Mouse (Mus musculus) embryonic facial prominence, embryonic 12.5 days (tissue): ENCODE data around the gene Trp73. TPM values are rescaled to one million over a fixed set of nuclear protein-coding genes. Genes with fewer than 3 reads are reported as not detected.

Experiments used
- ATAC-seq: fragments of 200-750 bp; cut with Nextera tagmentation; 2 replicates; pipeline ENCODE4 v1.8.0; 2017; ENCODE audit not compliant: insufficient number of reproducible peaks, insufficient read depth, low FRiP score, low TSS enrichment
- H3K27ac ChIP-seq: fragments of 300-500 bp; sonication (generic); 2 replicates; pipeline ENCODE4 v1.5.1; 2016; ENCODE audit warnings: mild to moderate bottlenecking
- H3K27me3 ChIP-seq: fragments of 300-500 bp; sonication (generic); 2 replicates; pipeline ENCODE4 v1.6.1; 2016; ENCODE audit warnings: mild to moderate bottlenecking, moderate library complexity
- H3K36me3 ChIP-seq: fragments of 300-500 bp; sonication (generic); 2 replicates; pipeline ENCODE4 v1.6.1; 2016; ENCODE audit warnings: mild to moderate bottlenecking
- H3K4me1 ChIP-seq: fragments of 300-500 bp; sonication (generic); 2 replicates; pipeline ENCODE4 v1.6.1; 2016
- H3K4me2 ChIP-seq: fragments of 300-500 bp; sonication (generic); replicated peaks from 2 replicates; pipeline ENCODE4 v1.6.1; 2016; ENCODE audit warnings: mild to moderate bottlenecking, moderate library complexity
- H3K4me3 ChIP-seq: fragments of 300-500 bp; sonication (generic); 2 replicates; pipeline ENCODE4 v1.5.1; 2016; ENCODE audit warnings: mild to moderate bottlenecking
- H3K9ac ChIP-seq: fragments of 300-500 bp; sonication (generic); 2 replicates; pipeline ENCODE4 v1.6.1; 2016; ENCODE audit warnings: mild to moderate bottlenecking, moderate library complexity
- H3K9me3 ChIP-seq: fragments of 300-500 bp; sonication (generic); 2 replicates; pipeline ENCODE4 v1.6.1; 2016; ENCODE audit warnings: mild to moderate bottlenecking, moderate library complexity
- WGBS: fragments of 180-500 bp; shearing (Covaris S2); methylation state at CpG from one replicate; pipeline ENCODE4 v1.1.7; 2016; 5-methylcytosine and 5-hydroxymethylcytosine counted together
- polyA plus RNA-seq: library from polyadenylated mRNA; unstranded; fragments of >200 nt; fragmentation: Nextera tagmentation; extraction: Ambion mirVana; gene quantifications from 2 replicates; pipeline ENCODE4 v1.2.1, GENCODE M21; 2016

The Trp73 gene
- polyA plus RNA-seq, 1 experiment from 2014 or later = 1.5 TPM

- Histone ChIP-seq H3K27ac (no peak overlapping the region), H3K9ac (no peak overlapping the region), H3K4me2 (peak overlapping the region; percentile 88), H3K4me1 (peaks cover 26% of the 10 kb centered on the region), H3K27me3 (peaks cover 57% of the 10 kb centered on the region), H3K36me3 (peaks cover 6% of the 10 kb centered on the region), H3K4me3 (peak overlapping the region; percentile 50; the same call in 1 of the 2 replicates), H3K9me3 (no peaks in the 10 kb centered on the region)
- no peak for ATAC-seq
- WGBS = 3% methylated on average over 42 of the region's 42 CpGs
Measured at GRCm38 (mm10) chr4:154141009-154141867, 1.2 kb upstream of the Trp73 start.

DNA sequence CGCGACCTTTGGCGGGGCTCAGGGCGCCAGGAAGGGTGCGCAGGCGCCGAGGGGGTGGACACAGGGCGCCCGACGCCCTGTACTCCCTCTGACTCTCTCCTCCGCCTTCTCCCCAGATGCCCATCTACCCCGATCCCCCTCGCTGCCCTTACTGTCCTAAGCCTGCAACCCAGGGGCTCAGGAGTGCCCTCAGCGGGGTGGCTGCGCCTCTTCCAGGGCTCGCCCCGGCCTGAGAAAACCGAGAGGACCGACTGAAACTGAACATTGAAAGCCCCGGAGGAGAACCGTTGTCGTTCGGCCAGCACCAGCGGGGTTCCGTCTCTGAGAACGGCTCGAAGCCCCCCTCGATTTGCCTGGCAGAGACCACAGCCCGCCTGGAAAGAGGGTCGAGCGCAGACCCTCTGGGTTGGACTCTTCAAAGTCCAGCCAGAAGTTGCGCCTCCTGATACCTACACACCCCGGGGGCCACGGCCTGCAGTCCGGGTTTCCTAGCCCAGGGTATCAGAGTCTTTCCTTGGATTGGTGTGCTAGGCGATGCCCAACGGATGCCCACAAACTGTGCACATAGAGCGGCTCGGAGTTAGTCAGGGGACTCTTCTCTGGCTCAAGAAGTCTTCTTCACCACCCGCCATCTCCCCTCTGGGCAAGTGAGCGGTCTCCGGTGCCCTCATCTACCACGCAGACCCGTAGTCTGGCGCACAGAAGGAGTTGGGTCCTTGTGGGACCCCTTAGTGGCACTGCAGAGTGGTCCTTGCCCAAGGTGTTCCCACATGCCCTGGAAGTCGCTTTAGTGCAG is 403 bp upstream of the Trp73 start:
- no peak overlapping the region for H3K27ac ChIP-seq
- peaks cover 3% of the 10 kb centered on the region; the same call in 1 of the 2 replicates for H3K36me3 ChIP-seq
- H3K27me3 ChIP-seq = peaks cover 66% of the 10 kb centered on the region
- H3K4me1 ChIP-seq = peaks cover 26% of the 10 kb centered on the region
- H3K4me2 ChIP-seq = peak overlapping the region; percentile 94
- ATAC-seq = no peak
- no peaks in the 10 kb centered on the region for H3K9me3 ChIP-seq
- WGBS = 1% methylated on average over 46 of the region's 46 CpGs
- peak overlapping the region; percentile 50 for H3K4me3 ChIP-seq
- H3K9ac ChIP-seq = peak overlapping the region; percentile 65

GRCm38 (mm10) chr4:154139671-154140181 is 282 bp downstream of the Trp73 start:
- H3K27me3 ChIP-seq = peaks cover 73% of the 10 kb centered on the region
- ATAC-seq = no peak
- peak overlapping the region; percentile 94 for H3K4me2 ChIP-seq

GRCm38 (mm10) chr4:154137139-154137538 is 2.9 kb downstream of the Trp73 start:
- Histone ChIP-seq H3K9ac (no peak overlapping the region), H3K27ac (no peak overlapping the region), H3K27me3 (peaks cover 85% of the 10 kb centered on the region), H3K4me1 (peaks cover 20% of the 10 kb centered on the region), H3K9me3 (no peaks in the 10 kb centered on the region), H3K4me2 (no peak overlapping the region), H3K36me3 (no peaks in the 10 kb centered on the region), H3K4me3 (no peak overlapping the region)
- WGBS = 61% methylated on average over 5 of the region's 5 CpGs
- ATAC-seq = no peak

More at GRCm38 (mm10) chr4:154139671-154140181, 282 bp downstream of the Trp73 start:
- under 1% methylated on average over 59 of the region's 59 CpGs for WGBS
- no peak overlapping the region for H3K27ac ChIP-seq
- H3K9me3 ChIP-seq = no peaks in the 10 kb centered on the region
- H3K9ac ChIP-seq = peak overlapping the region; percentile 65
- no peaks in the 10 kb centered on the region for H3K36me3 ChIP-seq
- peak overlapping the region; percentile 50 for H3K4me3 ChIP-seq
- peaks cover 26% of the 10 kb centered on the region for H3K4me1 ChIP-seq

GRCm38 (mm10) chr4:154134803-154135202 is 5.2 kb downstream of the Trp73 start:
- no peak overlapping the region for H3K4me2 ChIP-seq
- H3K27me3 ChIP-seq = peaks cover 64% of the 10 kb centered on the region
- no peaks in the 10 kb centered on the region for H3K9me3 ChIP-seq
- H3K9ac ChIP-seq = no peak overlapping the region
- H3K4me1 ChIP-seq = peaks cover 5% of the 10 kb centered on the region
- no peak overlapping the region for H3K27ac ChIP-seq
- H3K4me3 ChIP-seq = no peak overlapping the region
- 70% methylated on average over 4 of the region's 4 CpGs for WGBS
- no peaks in the 10 kb centered on the region for H3K36me3 ChIP-seq
- ATAC-seq = 0 out of 2 replicates have a peak, but pooled peaks have one; percentile 47

DNA sequence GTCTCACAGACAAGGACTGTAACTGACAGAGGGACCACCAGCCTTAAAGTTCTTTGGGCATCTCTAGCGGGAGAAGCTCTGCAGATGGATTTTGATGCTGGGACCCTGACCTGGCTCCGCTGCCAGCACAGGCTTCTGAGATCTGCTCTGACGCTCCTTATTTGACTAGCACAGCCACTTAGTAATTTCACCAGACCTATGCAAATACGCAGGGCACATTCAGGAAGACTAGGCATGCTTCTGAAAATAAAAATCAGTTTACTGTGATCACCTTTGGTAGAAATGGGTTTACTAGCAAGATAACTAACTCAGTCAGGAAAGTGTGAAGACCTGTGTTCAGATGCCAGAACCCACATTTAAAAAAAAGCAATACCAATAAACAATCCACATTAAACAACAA is 8.1 kb downstream of the Trp73 start:
- H3K27me3 ChIP-seq = peaks cover 34% of the 10 kb centered on the region

DNA sequence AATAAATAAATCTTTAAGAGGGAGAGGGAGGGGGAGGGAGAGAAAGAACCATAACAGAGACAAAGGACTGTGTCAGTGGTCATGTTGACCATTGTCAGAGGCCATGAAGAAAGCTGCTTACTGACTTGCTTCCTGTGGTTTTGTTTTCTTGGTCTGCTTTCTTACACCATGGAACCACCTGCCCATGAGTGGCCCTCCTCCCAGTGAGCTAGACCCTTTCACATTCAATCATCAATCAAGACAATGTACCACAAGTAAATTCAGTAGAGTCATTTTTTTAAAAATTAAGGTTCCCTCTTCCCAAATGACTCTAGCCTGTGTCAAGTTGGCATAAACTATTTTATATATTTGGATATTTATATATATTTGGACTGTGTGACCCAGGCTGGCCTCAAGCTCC is 10.1 kb downstream of the Trp73 start:
- Histone ChIP-seq H3K9me3 (no peaks in the 10 kb centered on the region), H3K4me3 (no peak overlapping the region), H3K36me3 (no peaks in the 10 kb centered on the region), H3K4me2 (no peak overlapping the region), H3K27ac (no peak overlapping the region), H3K27me3 (peaks cover 24% of the 10 kb centered on the region), H3K4me1 (no peaks in the 10 kb centered on the region), H3K9ac (no peak overlapping the region)
- no peak for ATAC-seq

More for the DNA sequence above, 8.1 kb downstream of the Trp73 start:
- 83% methylated on average over 4 of the region's 4 CpGs for WGBS
- no peak for ATAC-seq
- H3K4me3 ChIP-seq = no peak overlapping the region
- H3K4me2 ChIP-seq = no peak overlapping the region
- H3K9me3 ChIP-seq = no peaks in the 10 kb centered on the region
- no peaks in the 10 kb centered on the region for H3K4me1 ChIP-seq
- no peak overlapping the region for H3K27ac ChIP-seq
- H3K9ac ChIP-seq = no peak overlapping the region
- no peaks in the 10 kb centered on the region for H3K36me3 ChIP-seq

GRCm38 (mm10) chr4:154127273-154127672 is 12.7 kb downstream of the Trp73 start:
- Histone ChIP-seq H3K4me1 (no peaks in the 10 kb centered on the region), H3K4me3 (no peak overlapping the region), H3K4me2 (no peak overlapping the region), H3K27ac (no peak overlapping the region), H3K27me3 (peaks cover 10% of the 10 kb centered on the region; the same call in 1 of the 2 replicates), H3K36me3 (no peaks in the 10 kb centered on the region), H3K9ac (no peak overlapping the region), H3K9me3 (no peaks in the 10 kb centered on the region)
- WGBS = 74% methylated on average over 3 of the region's 3 CpGs
- no peak for ATAC-seq

- Histone ChIP-seq H3K27ac (no peak overlapping the region), H3K4me3 (no peak overlapping the region), H3K36me3 (no peaks in the 10 kb centered on the region), H3K4me2 (no peak overlapping the region), H3K4me1 (no peaks in the 10 kb centered on the region), H3K9ac (no peak overlapping the region), H3K9me3 (no peaks in the 10 kb centered on the region), H3K27me3 (peaks cover 15% of the 10 kb centered on the region; the same call in 1 of the 2 replicates)
- no peak for ATAC-seq
- whole genome bisulfite sequencing = 72% methylated on average over 5 of the region's 5 CpGs
Measured at GRCm38 (mm10) chr4:154125202-154125601, 14.8 kb downstream of the Trp73 start.

DNA sequence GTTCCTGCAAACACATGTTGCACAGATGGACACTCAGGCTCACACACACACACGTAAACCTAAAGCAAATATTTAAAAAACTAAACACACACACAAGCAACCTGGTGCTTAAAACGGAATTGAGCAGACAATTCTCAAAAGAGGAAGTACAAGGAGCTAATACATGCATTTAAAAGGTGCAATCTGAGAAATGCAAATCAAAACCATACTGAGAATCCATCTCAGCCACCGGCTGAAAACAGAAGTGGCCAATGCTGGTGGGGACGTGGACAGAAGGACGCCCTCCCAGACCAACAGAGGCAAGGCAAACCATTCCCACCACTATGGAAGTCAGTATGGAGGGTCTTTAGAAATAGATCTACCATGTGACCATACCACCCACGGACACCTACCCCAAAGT is 16.5 kb downstream of the Trp73 start:
- H3K4me1 ChIP-seq = no peaks in the 10 kb centered on the region
- WGBS = 69% methylated on average over 6 of the region's 6 CpGs
- H3K9me3 ChIP-seq = no peaks in the 10 kb centered on the region
- H3K27me3 ChIP-seq = peaks cover 15% of the 10 kb centered on the region; the same call in 1 of the 2 replicates
- H3K27ac ChIP-seq = no peak overlapping the region
- no peak overlapping the region for H3K4me3 ChIP-seq
- no peak overlapping the region for H3K9ac ChIP-seq
- H3K36me3 ChIP-seq = no peaks in the 10 kb centered on the region
- ATAC-seq = no peak
- no peak overlapping the region for H3K4me2 ChIP-seq

GRCm38 (mm10) chr4:154122374-154122773 is 17.6 kb downstream of the Trp73 start:
- no peak overlapping the region for H3K9ac ChIP-seq
- H3K27ac ChIP-seq = no peak overlapping the region
- H3K4me2 ChIP-seq = no peak overlapping the region
- no peaks in the 10 kb centered on the region for H3K36me3 ChIP-seq
- H3K27me3 ChIP-seq = peaks cover 15% of the 10 kb centered on the region; the same call in 1 of the 2 replicates
- H3K4me1 ChIP-seq = no peaks in the 10 kb centered on the region
- 74% methylated on average over 7 of the region's 7 CpGs for WGBS
- H3K4me3 ChIP-seq = no peak overlapping the region
- no peaks in the 10 kb centered on the region for H3K9me3 ChIP-seq
- ATAC-seq = no peak
